Mouse (Mus musculus) inflammation-experienced regulatory T-cells (primary cell): ENCODE measurements around the gene Olfr391-ps. TPM values are rescaled to one million over a fixed set of nuclear protein-coding genes. Genes with fewer than 3 reads are reported as not detected.

ENCODE experiments used
- polyA plus RNA-seq, 2 experiments: library from polyadenylated mRNA; unstranded; fragments of 100-300 nt; shearing (Covaris generic); gene quantifications; one replicate each; pipeline ENCODE4 v1.2.1; 2017

Gene Olfr391-ps
- under 1 TPM in 1 of 2 experiments, not detected in 1; 0.27 TPM for polyA plus RNA-seq

DNA sequence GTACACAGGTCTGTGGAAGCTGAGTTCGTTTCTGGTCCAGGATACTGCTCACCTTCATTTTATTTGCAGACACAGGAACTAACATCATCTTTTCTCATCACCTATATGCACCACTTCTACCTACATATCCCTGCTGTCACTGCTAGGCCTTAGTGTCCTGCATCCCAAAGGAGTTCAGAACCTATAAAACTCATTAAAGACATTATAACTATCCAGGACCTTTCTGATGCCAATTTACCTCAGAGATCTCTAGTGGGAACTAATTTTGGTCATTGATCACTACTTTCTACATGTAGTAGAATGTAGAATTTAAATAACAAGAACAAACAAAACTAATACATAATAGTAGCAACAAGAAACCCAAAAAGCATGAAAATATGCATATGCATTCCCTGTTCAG, at the start of gene Olfr391-ps:
Gene Olfr391-ps, minus strand, starts transcription at position 101 of the 400 bp plus-strand sequence.

DNA sequence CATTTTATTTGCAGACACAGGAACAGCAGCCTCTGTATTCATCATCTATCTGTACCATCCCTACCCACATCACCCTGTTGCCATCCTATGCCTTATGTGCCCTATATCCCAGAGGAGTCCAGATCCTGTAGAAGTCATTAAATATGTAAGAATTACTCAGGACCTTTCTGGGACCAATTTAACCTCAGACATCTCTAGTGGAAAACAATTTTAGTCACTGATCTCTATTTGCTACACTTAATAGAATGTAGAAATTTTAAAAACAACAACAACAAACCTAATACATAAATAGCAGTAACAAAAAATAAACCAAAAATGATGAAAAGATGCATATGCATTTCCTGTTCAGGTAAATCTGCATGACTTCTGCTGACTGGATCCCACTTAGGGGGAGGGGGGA, 48.5 kb upstream of the Olfr391-ps start, which contains the start of gene Olfr393:
Gene Olfr393, minus strand, starts transcription at position 101 of the 400 bp plus-strand sequence.

DNA sequence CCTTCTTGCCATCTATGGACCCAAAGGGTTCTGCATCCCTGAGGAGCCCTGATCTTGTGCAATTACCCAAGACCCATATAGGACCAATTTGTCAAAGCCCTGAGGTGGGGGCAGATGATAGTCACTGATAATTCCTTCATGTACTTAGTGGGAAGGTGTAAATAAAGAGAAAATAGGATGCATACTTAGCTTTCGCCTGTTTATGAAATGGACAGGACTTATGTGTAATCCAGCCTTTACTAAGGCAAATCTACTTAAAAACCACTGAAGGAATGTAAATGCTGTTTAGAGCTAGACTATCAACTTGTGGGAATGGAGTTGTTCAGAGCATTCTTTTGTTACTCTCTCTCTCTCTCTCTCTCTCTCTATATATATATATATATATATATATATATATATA, 14.1 kb upstream of the Olfr391-ps start, which contains the start of gene Olfr392:
Gene Olfr392, minus strand, starts transcription at position 101 of the 400 bp plus-strand sequence.

DNA sequence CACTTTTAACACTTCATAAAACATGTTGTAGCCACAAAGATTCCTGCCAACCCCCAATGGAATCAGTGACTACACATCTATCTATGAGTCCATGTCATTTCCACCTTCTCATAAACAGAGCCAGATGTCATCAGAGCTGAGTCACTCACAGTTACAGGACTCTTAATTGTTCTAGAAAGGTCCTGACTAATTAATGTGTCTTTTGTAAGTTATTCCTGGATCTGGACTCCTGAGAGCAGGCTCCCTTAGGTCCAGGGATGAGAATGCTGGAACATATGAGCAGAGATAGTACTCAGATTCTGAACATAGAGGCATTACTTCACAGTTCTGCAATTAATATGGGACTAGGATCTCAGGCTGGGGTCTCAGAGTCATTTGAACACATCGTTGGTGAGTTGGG, 20.2 kb downstream of the Olfr391-ps start, which contains the start of gene Olfr390:
Gene Olfr390, plus strand, starts transcription at position 301 of the 400 bp plus-strand sequence.

DNA sequence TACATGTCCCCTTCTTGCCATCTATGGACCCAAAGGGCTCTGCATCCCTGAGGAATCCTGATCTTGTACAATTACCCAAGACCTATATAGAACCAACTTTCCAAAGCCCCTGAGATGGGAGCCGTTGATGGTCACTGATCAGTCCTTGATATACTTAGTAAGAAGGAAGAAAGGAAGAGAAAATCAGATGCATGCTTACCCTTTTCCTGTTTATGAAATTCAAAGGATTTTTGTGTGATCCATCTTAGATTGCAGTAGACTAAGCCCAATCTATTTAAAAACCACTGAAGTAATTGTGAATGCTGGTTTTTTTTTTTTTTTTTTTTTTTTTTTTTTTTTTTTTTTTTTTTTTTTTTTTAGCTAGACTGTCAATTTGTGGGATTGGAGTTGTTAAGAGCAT, 22.2 kb downstream of the Olfr391-ps start, which contains the start of gene Olfr389:
Gene Olfr389, minus strand, starts transcription at position 101 of the 400 bp plus-strand sequence.

Other genes with a start within 250 kb of the Olfr391-ps start
- gene Olfr385, start 210.0 kb downstream of the Olfr391-ps start, polyA plus RNA-seq: under 1 TPM in 1 of 2 experiments, not detected in 1; 0.10 TPM
- not detected for gene Olfr384, start 204.5 kb downstream of the Olfr391-ps start, polyA plus RNA-seq
- not detected for gene Zfp735, start 114.3 kb downstream of the Olfr391-ps start, polyA plus RNA-seq
- under 1 TPM in 1 of 2 experiments, not detected in 1; 0.18 TPM for gene Olfr389, start 22.3 kb downstream of the Olfr391-ps start, polyA plus RNA-seq
- under 1 TPM; 0.14 to 0.53 TPM for gene Olfr390, start 20.1 kb downstream of the Olfr391-ps start, polyA plus RNA-seq
- under 1 TPM in 1 of 2 experiments, not detected in 1; 0.08 TPM for gene Olfr392, start 14.0 kb upstream of the Olfr391-ps start, polyA plus RNA-seq
- under 1 TPM; 0.11 to 0.22 TPM for gene Olfr393, start 48.4 kb upstream of the Olfr391-ps start, polyA plus RNA-seq
- not detected for gene Olfr394, start 87.7 kb upstream of the Olfr391-ps start, polyA plus RNA-seq
- not detected for gene Olfr395, start 106.2 kb upstream of the Olfr391-ps start, polyA plus RNA-seq
- 1 to 10 TPM in 1 of 2 experiments, under 1 TPM in 1; 0.96 to 1.5 TPM for gene Olfr23, start 133.6 kb upstream of the Olfr391-ps start, polyA plus RNA-seq
- not detected for gene Olfr397, start 157.8 kb upstream of the Olfr391-ps start, polyA plus RNA-seq
- under 1 TPM; 0.28 to 0.37 TPM for gene Olfr398, start 187.4 kb upstream of the Olfr391-ps start, polyA plus RNA-seq